Mouse (Mus musculus): ENCODE results near the gene Klre1.
"Not testable (repeated sequence)": the region's sequence is repeated elsewhere in the genome, so short reads cannot be mapped to it uniquely, and the experiment has no call there.

Gene Klre1

DNA sequence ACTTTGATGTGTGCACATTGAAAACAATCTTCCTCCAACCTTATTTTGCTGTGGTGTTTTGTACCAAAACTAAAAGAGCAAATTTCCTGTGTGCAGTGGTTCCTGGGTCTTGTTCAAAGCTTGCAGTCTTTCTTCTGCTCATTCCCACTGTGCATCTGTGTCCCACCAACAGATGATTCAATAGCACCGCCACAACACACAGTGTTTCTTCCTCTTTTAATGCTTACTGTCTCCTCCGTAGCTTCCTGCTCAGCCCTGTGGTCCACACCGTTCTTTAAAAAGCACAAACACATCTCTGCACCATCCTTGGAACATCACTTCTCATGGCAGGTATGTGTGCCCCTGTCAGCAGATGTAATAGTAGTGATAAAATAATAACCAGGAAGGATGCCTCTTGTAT, 13.8 kb downstream of the Klre1 start, which contains the start of gene Klrd1:
Gene Klrd1, plus strand, starts transcription at position 275 of the 400 bp plus-strand sequence.
- DNase-seq, result no peak

DNA sequence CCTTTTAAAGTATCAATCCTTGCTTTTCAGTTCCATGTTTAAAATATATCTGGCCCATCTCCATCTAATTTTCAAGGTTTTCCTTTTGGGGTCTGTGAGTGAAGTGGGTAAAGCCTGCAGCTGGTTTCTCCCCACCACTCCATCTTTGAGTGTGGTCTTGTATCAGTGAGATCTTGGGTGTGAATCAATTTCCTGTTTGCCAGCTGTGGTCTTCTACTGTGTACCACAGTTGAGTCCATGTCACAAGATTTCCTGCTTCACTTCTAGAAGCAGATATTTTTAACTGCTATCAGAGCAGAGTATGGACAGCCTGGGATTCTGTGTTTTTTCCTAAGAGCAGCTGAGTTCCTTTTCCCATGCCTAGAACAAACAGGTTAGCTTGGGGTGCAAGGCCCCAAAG, 30.7 kb downstream of the Klre1 start:
- DNase-seq, result no peak

DNA sequence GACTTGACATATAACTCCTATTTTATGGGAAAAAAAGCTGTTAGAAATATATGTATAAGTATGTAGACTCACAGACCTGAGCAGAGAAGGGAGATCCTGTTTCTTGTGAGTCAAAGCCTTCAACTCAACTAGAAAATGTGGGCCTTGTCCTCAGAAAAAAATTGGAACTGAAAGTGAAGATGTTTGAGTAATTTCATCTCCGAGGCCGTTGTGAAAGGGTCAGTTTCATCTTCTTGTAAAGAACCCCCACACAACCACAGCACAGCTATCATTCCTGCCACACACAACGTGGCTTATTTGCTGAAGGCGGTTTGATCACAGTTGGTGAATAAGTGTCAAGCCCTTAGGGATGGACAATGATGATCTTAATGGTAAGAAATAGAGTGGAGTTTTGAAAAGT, 46.0 kb downstream of the Klre1 start, which contains the start of gene Klrk1:
Gene Klrk1, minus strand, starts transcription at position 130 of the 400 bp plus-strand sequence.
- no peak for DNase-seq

DNA sequence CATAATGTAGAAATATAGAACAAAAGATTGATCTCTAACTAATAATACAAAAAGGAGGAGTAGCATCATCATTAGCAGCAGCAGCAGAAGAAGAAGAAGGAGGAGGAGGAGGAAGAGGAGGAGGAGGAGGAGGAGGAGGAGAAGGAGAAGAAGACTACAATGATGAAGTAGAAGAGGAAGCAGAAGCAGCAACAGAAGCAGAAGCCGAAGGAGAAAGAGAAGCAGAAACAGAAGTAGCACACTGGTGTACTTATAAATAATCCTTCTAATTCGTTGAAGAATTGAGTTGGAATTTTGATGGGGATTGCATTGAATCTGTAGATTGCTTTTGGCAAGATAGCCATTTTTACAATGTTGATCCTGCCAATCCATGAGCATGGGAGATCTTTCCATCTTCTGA, 53.3 kb downstream of the Klre1 start:
- not testable (repeated sequence) for DNase-seq
